Mouse (Mus musculus): ENCODE results near the gene BC029722.

- TF ChIP-seq POLR2A (IDR thresholded peaks at IDR 0.05; ENCODE audit: low read depth, low read length), result no peak
- no peak for TF ChIP-seq CTCF (IDR thresholded peaks at IDR 0.05; ENCODE audit: borderline replicate concordance, insufficient read depth, low read length)
Observed at GRCm38 (mm10) chr2:155786905-155787304, 32.3 kb downstream of the BC029722 start.
